Mouse (Mus musculus) lung, adult 18-20 months (tissue): ENCODE measurements around the gene March10.

Experiments used
- DNase-seq, 2 experiments: peaks; one replicate each; pipeline ENCODE4 v3.0.0; 2022; ENCODE audit warnings: mixed read lengths in 2 of 2

Gene March10

DNA sequence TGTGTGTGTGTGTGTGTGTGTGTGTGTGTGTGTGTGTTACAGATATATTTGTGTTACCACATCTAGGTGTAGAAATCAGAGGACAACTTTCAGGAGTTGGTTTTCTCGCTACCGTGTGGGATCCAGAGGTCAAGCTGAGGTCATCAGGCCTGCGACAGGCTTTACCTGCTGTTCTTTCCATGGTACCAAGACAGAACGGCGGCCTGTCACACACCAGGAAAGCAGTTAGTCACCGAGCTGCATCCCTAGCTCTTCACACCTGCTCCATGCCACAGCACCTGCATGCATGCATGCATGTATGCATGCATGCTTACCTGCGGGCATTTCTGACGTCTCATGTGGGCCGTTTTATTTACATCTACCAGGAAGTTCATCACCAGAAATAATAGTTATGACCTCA is 9.0 kb upstream of the March10 start:
- no peak for DNase-seq

GRCm38 (mm10) chr11:105464430-105464967 is 8.0 kb upstream of the March10 start:
- DNase-seq: peak in 1 of 2 experiments; percentile 19

- peak in 1 of 2 experiments; percentile 31 for DNase-seq
Measured at GRCm38 (mm10) chr11:105459900-105460299, 3.4 kb upstream of the March10 start.

- no peak for DNase-seq
Measured at GRCm38 (mm10) chr11:105457041-105457440, 506 bp upstream of the March10 start.

DNA sequence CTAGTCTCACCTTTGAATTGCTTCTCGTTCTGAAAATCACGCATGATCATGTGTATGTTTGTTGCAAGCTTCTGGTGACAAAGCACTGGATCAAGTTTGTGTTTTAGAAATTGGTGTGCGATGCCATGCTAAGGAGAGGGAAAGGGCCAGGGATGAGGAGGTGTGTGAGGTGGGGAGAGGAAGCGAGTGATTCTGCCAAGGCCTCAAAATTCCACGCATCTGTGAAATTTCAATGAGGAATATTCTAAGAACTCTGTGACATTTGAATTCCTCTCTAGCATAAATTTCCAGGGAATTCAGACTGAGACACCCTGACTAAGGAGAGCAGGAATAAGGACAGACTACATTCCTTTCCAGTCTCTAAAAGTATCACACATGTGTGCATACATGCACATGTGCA is 1.4 kb downstream of the March10 start:
- DNase-seq: no peak

DNA sequence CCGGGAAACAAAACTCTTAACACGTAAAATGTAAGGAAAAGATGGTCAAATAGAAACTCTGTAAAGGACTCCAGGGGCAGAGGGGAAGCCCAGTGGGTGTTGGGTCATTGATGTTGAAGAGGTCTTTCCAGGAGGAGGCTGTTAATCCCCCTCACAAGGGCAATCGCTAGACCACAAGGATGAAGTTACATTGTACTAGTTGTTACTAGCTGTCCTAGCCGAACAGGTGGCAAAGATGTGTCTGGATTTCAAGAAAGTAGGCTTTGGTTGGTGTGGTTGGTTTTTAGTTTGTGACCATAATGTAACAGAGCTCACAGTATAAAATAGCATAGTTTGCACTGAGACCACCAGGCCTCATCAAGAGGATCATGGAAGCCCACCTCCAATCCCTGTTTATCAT is 3.5 kb downstream of the March10 start:
- no peak for DNase-seq

- DNase-seq: no peak
Measured at GRCm38 (mm10) chr11:105452504-105452903, 4.0 kb downstream of the March10 start.

GRCm38 (mm10) chr11:105451553-105452135 is 4.9 kb downstream of the March10 start:
- DNase-seq: no peak

DNA sequence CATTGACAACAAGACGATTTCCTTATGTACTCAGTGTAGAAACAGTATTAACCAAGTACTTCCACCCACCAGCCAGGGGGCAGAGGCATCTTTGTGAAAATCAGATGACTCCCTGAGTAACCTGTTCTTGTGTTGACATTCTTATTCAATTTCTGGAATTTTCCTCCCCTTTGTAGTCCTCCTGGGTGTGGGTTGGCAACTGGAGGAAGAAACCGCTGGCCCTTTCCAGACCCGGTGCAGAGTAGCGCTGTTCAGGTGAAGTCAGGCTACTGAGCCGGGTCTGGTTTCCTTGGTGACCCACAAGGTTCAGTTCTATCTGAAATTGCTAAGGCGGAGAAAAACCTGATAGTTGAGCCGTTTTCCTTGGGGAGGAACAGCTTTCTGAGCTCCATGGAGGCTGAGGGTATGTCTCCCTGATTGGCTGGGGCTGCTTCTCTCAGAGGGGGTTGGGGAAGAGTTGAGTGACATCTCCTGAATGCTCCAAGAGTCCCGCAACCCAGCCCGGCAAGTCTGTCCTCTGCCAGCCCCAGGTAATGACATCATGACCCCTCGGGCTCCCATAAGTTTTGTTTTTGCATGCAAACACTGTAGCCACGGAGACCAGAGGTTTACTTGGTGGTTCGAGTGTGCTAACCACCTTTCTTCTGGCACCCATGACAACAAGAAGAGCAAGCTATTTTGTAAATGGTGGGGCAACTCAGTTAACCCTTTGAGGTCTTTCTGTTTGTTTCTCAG is 6.8 kb downstream of the March10 start:
- peak; percentile 59 to 70 for DNase-seq

- no peak for DNase-seq
Measured at GRCm38 (mm10) chr11:105447661-105448060, 8.9 kb downstream of the March10 start.

- DNase-seq: no peak
Measured at GRCm38 (mm10) chr11:105446221-105446620, 10.3 kb downstream of the March10 start.

- no peak for DNase-seq
Measured at GRCm38 (mm10) chr11:105445741-105446140, 10.8 kb downstream of the March10 start.

- no peak for DNase-seq
Measured at GRCm38 (mm10) chr11:105444929-105445328, 11.6 kb downstream of the March10 start.

DNA sequence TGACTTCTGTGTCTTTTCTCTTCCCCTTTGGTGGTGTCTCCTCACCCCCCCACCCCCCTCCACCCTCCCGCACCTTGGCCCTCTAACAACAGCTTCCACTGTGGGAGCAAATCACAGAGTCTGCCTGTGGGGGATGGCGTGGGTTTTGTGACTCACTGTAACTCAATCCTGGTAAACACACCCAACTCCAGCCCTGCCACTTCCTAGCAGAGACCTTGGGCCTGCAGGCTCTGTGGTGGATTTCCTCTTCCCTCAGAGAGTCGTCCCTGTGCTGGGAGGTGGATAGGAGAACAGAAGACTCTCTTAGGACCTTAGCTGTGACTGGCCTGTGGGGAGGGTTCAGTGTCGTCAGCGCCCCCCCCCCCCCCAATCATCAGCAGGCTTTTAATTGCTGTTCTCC is 13.0 kb downstream of the March10 start:
- DNase-seq: peak in 1 of 2 experiments; percentile 35

GRCm38 (mm10) chr11:105439796-105440195 is 16.7 kb downstream of the March10 start:
- no peak for DNase-seq

- no peak for DNase-seq
Measured at GRCm38 (mm10) chr11:105438907-105439306, 17.6 kb downstream of the March10 start.

DNA sequence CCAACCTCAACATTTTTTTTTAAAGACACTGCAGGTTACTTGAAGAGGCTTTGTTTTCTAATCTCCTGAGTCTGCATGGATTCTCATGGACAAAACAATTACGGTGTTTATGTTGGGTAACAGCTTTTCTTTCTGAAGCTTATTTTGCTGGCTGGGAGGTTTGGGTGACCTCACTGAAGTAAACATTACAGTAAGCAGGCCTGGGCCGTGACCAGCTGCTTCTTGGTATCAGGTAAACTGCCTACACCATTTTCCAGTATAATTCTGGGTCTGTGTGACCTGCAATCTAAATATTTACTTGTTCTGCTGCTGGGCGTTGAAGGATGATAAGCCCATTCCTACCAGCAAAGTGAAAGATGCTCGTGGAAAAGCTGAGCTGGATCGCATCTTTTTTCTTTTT is 30.1 kb downstream of the March10 start:
- DNase-seq: no peak

DNA sequence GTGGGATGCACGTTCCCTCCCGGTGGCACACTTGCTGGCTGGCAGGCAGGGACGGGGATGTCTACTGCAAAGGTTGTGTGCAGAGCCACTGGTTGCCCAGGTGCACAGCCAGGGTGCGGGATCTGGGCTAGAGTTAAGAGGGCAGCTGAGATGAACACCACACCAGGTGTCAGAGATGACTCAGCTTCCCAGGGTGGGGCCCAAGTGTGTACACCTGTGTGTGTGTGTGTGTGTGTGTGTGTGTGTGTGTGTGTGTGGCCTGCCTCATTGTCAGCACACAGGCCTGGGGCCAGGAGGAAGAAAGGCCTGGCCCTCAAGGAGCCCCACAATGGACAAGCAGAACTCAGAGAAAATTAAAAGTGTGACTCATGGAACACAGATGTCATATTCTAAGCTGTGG is 31.9 kb downstream of the March10 start:
- DNase-seq: no peak

DNA sequence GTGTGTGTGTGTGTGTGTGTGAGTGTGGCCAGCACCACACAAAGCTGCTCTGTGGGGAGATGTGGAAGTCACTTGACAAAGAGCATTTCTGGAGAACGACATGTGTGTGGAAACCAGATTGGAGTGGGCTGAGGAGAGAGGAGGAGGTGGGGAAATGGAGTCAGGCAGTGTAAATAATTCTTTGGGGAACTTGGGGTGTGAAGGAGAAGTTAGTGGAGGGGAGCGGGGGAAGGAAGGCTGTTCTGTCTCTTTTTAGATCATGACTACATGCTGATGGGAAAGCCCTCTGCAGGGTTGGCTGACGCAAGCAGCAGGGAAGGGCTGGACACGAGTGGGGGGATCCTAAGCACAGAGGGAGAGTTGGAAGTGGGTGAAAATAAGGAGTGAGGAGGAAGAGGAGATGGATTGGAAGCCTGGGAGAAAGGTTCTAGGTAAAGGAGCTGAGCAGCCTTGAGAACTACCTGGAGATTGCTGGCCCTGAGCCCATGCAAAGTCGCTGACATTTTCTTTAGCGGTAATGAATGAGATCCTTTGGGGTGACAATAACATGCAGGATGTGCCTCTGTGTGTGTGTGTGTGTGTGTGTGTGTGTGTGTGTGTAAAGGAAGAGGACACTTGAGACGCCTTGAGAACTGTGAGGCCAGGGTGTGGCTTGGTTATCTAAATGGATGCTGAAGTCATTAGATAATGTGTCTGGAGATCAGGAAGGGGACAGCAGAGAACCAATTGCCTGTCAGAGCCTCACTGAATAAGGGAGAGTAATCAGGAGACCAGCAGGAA is 35.7 kb downstream of the March10 start:
- DNase-seq: no peak

DNA sequence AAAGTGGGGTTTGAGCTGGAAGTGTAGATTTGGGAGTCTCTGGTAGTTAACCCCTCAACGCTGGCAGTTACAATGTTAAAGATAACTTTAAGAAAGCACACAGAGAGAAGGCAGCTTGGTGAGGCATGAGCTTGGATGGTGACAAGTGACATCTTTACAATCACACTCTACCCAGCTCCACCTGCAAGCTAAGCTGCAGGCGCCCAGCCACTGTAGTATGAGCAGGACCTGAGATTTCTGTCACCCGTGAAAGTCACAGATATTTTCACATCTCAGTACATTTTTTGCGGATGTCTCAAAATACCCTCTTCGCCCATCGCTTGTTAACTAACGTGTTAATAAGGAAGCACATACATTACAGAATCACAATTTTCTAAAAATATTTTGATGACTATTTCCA is 36.6 kb downstream of the March10 start:
- no peak for DNase-seq

DNA sequence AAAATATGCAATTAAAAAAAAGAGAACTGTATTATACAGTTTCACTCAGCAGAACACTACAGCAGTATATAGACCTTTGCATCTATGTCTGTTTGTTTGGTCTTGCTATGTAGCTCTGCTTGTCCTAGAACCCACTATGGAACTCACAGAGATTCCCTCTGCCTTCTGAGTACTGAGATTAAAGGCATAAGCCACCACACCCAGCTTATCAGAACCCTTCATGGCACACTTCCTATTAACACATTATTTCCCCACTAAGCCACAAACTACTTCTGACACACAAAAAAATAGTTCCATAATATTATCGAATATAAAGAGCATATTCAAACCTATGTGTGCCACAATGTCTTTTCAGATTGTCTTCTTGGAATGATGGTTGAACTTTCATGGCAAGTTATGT is 42.5 kb downstream of the March10 start:
- no peak for DNase-seq

DNA sequence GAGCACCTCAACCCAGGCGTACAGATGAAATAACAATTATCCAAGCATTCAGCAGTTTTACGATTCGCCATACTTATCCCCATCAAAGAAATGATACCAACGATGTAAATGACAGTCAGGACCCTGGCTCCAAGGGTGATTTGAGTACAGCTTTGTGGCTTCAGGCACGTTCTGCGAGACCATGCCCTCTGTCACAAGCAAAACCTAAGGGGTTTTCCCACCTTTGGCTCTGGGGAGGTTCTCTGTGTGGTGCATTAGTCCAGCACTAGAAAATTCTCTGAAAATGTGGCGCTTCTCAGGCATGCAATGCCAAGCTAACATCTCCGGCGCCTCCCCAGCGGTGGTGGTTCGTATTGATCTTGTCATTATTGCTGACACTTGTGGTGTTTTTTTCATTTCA is 47.1 kb downstream of the March10 start:
- DNase-seq: no peak

GRCm38 (mm10) chr11:105407846-105408441 is 48.6 kb downstream of the March10 start:
- DNase-seq: no peak
